Mouse (Mus musculus): ENCODE results near the gene Bnc2. TPM values are rescaled to one million over a fixed set of nuclear protein-coding genes. Genes with fewer than 3 reads are reported as not detected.
A peak's percentile ranks its signal among the peaks of the same experiment; 100 is the strongest.

Bnc2 gene
- polyA plus RNA-seq, 1 experiment: 15.2 TPM

DNA sequence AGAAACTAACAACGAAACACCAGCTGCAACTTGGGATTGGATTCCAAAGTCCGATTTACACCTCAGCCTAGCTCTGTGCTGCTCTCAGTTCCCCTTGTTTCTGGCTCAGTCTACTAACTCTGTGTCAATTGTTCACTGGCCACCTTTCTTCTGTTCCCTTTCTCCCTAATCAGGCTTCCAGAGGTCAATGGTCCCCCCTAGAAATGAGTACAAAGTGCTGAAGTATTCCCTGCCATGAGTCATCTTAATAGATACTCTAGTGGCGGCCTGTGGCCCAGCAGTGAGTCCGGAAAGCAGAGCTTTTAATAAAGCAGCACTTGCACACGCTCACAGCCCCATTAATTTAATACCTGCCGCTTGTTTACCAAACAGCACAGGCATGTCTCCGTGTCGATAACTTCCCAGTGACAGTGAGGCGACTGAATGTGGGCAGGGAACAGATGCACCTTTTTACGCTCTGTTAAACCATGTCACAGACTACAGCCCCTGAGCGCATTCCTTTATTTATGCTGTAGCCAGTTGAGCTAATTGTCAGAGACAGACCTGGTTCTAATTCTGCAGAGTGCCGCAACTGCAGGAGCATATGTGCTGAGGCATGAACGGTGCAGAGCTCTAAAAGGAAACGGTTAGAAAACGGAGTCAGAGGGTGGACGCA lies 218.8 kb downstream of the Bnc2 start:
- TF ChIP-seq CTCF (IDR thresholded peaks at IDR 0.05; ENCODE audit: borderline replicate concordance, extremely low read depth, insufficient read depth, insufficient read length) (no peak), POLR2A (IDR thresholded peaks at IDR 0.05; ENCODE audit: borderline replicate concordance, extremely low read depth, insufficient read depth, insufficient read length, poor library complexity, severe bottlenecking) (no peak)
- DNase-seq (ENCODE audit: low read depth): peak; percentile 43

DNA sequence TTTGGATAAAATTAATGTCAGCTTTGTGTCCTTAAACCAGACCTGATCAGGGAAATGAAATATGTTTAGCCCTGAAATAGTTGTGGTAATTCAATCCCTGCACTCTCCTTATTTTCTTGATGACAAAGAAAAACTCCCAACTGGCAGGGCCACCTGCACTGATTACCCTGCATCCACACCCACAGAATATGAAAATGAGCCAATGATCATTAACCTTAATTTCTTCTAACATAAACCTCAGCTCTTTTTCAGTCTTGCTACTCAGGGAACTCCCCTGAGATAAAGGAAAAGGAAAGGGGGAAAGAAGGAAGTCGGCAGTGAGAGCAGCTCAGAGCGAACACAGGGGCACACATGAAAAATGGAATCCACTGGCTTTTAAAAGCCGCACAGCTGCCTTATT lies 220.6 kb downstream of the Bnc2 start:
- no peak for TF ChIP-seq POLR2A (IDR thresholded peaks at IDR 0.05; ENCODE audit: borderline replicate concordance, extremely low read depth, insufficient read depth, insufficient read length, poor library complexity, severe bottlenecking)
- no peak for TF ChIP-seq CTCF (IDR thresholded peaks at IDR 0.05; ENCODE audit: borderline replicate concordance, extremely low read depth, insufficient read depth, insufficient read length)
- no peak for DNase-seq (ENCODE audit: low read depth)

DNA sequence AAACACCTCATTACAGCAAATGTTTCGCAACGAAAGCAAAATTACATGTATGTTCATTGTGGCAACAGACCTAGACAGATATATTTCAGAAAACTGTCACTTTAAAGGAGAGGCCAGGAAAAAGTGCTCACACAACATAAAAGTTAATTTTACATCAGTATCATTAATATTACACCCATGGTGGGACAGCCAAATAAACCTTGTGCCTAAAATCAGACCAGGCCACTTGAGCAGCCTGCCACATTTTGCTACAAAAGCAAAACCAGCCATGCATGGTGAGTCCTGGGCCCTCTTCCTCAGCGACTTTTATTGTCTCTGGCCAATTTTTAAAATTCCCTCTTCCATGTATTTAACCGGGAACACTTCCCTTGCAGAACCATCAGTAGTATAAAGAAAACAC lies 221.5 kb downstream of the Bnc2 start:
- no peak for DNase-seq (ENCODE audit: low read depth)

DNA sequence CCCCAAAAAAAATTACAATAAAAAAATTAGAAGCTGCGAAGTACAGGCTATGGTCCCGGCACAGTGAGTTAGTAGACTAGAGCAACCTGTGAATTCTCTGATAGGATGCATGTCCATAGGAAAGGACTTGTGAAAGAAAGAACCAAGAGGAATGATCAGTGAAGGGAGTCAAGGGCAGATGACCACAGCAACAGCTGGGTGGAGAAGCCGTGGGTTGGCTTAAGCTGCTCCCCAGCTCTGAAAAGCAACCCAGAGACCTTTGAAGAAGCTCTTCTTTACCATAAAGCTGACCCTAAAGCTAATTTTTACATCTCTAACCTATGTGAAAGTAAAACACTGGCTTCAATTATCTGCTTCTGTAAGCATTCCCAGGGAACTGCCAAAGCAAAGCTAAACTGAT lies 222.4 kb downstream of the Bnc2 start:
- no peak for DNase-seq (ENCODE audit: low read depth)
- no peak for TF ChIP-seq CTCF (IDR thresholded peaks at IDR 0.05; ENCODE audit: borderline replicate concordance, extremely low read depth, insufficient read depth, insufficient read length)
- no peak for TF ChIP-seq POLR2A (IDR thresholded peaks at IDR 0.05; ENCODE audit: borderline replicate concordance, extremely low read depth, insufficient read depth, insufficient read length, poor library complexity, severe bottlenecking)

More for the DNA sequence above, 221.5 kb downstream of the Bnc2 start:
- no peak for TF ChIP-seq CTCF (IDR thresholded peaks at IDR 0.05; ENCODE audit: borderline replicate concordance, extremely low read depth, insufficient read depth, insufficient read length)
- no peak for TF ChIP-seq POLR2A (IDR thresholded peaks at IDR 0.05; ENCODE audit: borderline replicate concordance, extremely low read depth, insufficient read depth, insufficient read length, poor library complexity, severe bottlenecking)

DNA sequence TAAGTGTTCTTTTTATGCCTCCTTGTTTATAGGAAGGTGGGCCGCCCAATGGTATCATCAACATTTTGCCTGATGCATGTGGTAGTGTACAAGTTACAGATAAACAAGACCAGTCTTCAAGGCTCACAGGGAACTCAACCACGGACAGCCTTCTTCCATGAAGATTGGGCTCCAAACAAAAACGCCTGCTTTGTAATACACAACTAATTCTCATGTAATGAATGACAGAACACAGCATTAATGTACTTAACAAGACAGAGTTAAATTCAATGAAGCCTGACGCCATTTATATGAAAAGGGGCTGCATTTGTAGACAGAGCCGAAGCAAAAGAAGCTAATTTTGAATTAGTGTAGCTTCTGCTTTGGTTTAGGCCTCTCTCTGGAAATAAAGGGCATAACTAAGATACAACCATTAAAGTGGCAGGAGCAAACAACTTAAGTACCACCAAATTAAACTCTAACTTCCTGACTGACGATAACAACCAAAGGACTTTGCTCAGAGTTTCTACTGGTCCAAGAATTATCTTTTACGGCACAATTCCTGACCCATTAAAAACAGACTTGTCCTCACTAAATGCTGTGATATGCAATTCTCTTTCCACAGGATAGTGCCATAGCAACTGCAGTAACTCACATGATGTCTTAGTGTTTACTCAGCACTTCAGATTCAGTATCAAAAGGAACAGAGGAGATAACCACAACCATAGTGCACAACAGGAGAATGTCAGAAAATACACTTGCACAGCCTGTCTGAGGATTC lies 225.6 kb downstream of the Bnc2 start:
- no peak for DNase-seq (ENCODE audit: low read depth)
- no peak for TF ChIP-seq POLR2A (IDR thresholded peaks at IDR 0.05; ENCODE audit: borderline replicate concordance, extremely low read depth, insufficient read depth, insufficient read length, poor library complexity, severe bottlenecking)
- TF ChIP-seq CTCF (IDR thresholded peaks at IDR 0.05; ENCODE audit: borderline replicate concordance, extremely low read depth, insufficient read depth, insufficient read length): no peak

DNA sequence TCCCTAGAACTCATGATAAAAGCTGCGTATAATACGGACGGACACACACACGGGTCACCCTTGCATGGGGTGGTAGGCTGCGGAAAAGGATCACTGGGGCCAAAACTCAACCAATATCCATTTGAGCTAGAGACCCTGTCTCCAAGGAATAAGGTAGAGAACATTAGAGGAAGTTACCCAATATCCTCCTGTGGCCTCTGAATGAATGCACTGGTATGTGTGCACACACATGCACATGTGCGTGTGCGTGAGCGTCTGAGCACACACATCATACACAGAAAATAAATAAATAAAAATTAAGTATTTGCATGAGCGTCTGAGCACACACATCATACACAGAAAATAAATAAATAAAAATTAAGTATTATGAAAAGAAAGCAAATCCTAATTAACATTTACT lies 241.8 kb downstream of the Bnc2 start:
- no peak for DNase-seq (ENCODE audit: low read depth)
- TF ChIP-seq CTCF (IDR thresholded peaks at IDR 0.05; ENCODE audit: borderline replicate concordance, extremely low read depth, insufficient read depth, insufficient read length) (no peak), POLR2A (IDR thresholded peaks at IDR 0.05; ENCODE audit: borderline replicate concordance, extremely low read depth, insufficient read depth, insufficient read length, poor library complexity, severe bottlenecking) (no peak)

DNA sequence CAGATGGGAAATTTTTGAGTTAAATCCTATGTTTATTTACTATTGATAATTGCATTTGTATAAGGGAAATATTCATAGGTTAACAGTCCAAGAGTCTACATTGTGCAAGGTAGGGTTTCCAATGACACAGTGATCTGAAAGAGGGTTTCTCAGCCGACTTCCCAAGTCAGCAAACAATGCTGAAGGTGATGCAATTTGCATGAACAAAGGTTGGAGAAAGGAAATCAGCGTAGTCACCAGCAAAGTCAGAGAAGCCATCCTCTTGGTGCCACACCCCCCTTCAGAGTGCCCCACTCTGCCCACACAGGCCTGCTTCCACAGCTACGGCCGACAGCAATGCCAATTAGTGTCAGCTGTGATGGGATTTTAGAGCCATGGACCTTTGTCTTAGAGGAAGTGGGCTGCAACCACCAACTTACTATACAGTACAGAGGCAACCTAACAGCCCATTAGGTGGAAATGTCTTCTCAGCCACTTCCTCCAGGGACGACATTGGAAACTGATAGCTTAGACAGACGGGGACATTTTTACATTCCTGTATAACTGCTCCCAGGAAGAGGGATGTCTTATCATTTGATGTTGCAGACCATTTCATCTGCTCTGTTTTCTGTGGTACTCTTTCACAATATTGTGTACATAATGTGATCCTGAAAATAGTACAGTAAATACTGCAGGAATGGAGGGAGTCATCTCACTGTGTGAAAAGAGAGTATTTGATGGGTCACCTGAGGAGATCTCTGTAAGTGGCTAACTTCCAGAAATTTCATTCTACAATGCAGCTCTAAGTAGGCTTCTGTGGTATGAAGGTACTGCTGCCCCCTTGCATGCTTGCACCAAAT lies 243.2 kb downstream of the Bnc2 start:
- DNase-seq (ENCODE audit: low read depth): no peak
- no peak for TF ChIP-seq POLR2A (IDR thresholded peaks at IDR 0.05; ENCODE audit: borderline replicate concordance, extremely low read depth, insufficient read depth, insufficient read length, poor library complexity, severe bottlenecking)
- TF ChIP-seq CTCF (IDR thresholded peaks at IDR 0.05; ENCODE audit: borderline replicate concordance, extremely low read depth, insufficient read depth, insufficient read length): no peak

DNA sequence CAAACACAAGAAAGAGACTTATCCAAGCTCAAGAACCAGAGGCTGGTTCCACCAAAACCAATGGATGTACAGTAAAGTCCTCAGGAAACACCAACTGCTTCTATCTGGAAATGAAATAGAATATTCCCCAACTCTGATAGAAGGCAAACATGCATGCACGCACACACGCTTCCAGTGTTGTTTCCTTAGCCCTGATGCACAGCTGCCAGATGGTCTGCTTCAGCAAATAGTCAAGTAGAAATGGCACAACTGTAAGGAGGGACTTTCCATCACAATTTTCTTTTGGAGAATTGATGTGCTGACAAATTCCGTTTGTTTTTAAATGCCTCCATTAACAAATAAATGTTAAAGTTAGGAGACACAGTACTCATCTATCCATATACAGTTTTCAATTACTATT lies 247.1 kb downstream of the Bnc2 start:
- no peak for DNase-seq (ENCODE audit: low read depth)
- TF ChIP-seq POLR2A (IDR thresholded peaks at IDR 0.05; ENCODE audit: borderline replicate concordance, extremely low read depth, insufficient read depth, insufficient read length, poor library complexity, severe bottlenecking) (no peak), CTCF (IDR thresholded peaks at IDR 0.05; ENCODE audit: borderline replicate concordance, extremely low read depth, insufficient read depth, insufficient read length) (no peak)

DNA sequence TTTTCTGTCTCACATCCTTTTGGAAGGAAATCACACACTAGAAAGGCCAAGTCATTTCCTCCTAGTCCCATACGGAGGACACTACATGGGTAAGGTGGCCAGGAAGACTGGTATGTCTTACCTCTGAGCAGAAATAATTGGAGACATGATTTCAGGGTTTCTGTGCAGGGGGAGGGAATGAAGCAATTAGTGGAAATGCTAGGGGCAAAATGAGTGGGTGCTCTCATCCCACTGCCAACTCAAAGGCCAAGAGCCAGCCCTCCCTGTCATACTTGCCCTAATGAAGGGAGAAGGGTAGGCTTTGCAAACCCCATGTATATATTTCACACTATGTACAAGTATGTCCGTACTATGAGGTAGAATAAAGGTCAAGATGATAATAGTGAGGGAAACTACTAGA lies 263.6 kb downstream of the Bnc2 start:
- no peak for TF ChIP-seq CTCF (IDR thresholded peaks at IDR 0.05; ENCODE audit: borderline replicate concordance, extremely low read depth, insufficient read depth, insufficient read length)
- no peak for TF ChIP-seq POLR2A (IDR thresholded peaks at IDR 0.05; ENCODE audit: borderline replicate concordance, extremely low read depth, insufficient read depth, insufficient read length, poor library complexity, severe bottlenecking)
- no peak for DNase-seq (ENCODE audit: low read depth)

DNA sequence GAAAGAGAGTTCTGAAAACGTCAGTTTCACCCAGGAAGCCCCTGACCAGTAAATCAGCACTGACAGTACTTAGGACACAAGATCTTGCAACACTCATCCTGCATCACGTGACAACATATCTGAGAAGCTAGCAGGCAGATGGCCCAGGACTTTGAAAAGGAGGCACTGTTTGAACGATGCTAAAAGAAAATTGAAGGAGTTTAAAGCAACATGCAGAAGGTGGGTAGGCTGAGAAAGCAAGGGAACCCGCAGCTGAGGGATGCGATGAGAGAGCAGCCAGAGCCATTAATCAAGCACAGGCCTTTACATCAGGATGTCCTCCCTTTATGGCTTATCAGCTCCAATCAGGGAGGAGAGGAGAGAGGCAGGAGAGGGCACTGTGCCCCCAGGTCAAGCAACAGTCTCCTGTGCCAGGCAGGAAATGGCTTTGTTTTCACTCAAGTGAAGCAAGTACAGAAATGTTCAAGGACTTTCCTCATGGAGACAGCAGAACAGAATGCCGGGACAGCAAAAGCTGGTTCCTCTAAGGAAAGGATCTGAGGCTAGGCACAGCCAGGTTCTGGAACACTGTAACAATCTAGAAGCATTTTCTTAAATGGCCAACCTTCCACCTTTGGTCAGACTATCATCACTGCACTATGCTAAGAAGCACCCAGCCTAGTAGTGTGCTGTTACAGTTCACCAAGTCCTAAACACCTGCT lies 267.6 kb downstream of the Bnc2 start:
- no peak for DNase-seq (ENCODE audit: low read depth)
- no peak for TF ChIP-seq POLR2A (IDR thresholded peaks at IDR 0.05; ENCODE audit: borderline replicate concordance, extremely low read depth, insufficient read depth, insufficient read length, poor library complexity, severe bottlenecking)

Data from brain, embryonic 14.5 days (tissue).